Mouse (Mus musculus): ENCODE results near the gene A830031A19Rik. TPM values are rescaled to one million over a fixed set of nuclear protein-coding genes. Genes with fewer than 3 reads are reported as not detected.

The A830031A19Rik gene
- polyA plus RNA-seq, 1 experiment from 2014 or later = not detected

- WGBS = 75% methylated on average over 5 of the region's 5 CpGs
- DNase-seq (ENCODE audit: low spot score) = no peak
- H3K36me3 ChIP-seq = no peaks in the 10 kb centered on the region
- H3K9me3 ChIP-seq (replicated peaks) = no peaks in the 10 kb centered on the region
- no peak overlapping the region for H3K27ac ChIP-seq
- H3K4me3 ChIP-seq = no peak overlapping the region
- H3K27me3 ChIP-seq (ENCODE audit: low read depth, poor library complexity, severe bottlenecking) = no peaks in the 10 kb centered on the region
- H3K4me1 ChIP-seq = peaks cover 6% of the 10 kb centered on the region; the same call in 1 of the 2 replicates
These were observed 60.2 kb downstream of the A830031A19Rik start for GRCm38 (mm10) chr11:24014642-24015041.

GRCm38 (mm10) chr11:24012301-24012700, 62.6 kb downstream of the A830031A19Rik start:
- Histone ChIP-seq H3K4me3 (no peak overlapping the region), H3K4me1 (peaks cover 11% of the 10 kb centered on the region), H3K9me3 (replicated peaks) (no peaks in the 10 kb centered on the region), H3K36me3 (no peaks in the 10 kb centered on the region), H3K27me3 (ENCODE audit: low read depth, poor library complexity, severe bottlenecking) (no peaks in the 10 kb centered on the region), H3K27ac (no peak overlapping the region)
- 82% methylated on average over 1 of the region's 1 CpGs for WGBS
- DNase-seq (ENCODE audit: low spot score) = no peak

- Histone ChIP-seq H3K27me3 (ENCODE audit: low read depth, poor library complexity, severe bottlenecking) (no peaks in the 10 kb centered on the region), H3K27ac (no peak overlapping the region), H3K4me3 (no peak overlapping the region), H3K36me3 (no peaks in the 10 kb centered on the region), H3K4me1 (peaks cover 5% of the 10 kb centered on the region; the same call in 1 of the 2 replicates), H3K9me3 (replicated peaks) (no peaks in the 10 kb centered on the region)
- DNase-seq (ENCODE audit: low spot score) = no peak
- 93% methylated on average over 5 of the region's 5 CpGs for WGBS
These were observed 65.9 kb downstream of the A830031A19Rik start for GRCm38 (mm10) chr11:24008976-24009375.

- Histone ChIP-seq H3K36me3 (no peaks in the 10 kb centered on the region), H3K27me3 (ENCODE audit: low read depth, poor library complexity, severe bottlenecking) (no peaks in the 10 kb centered on the region), H3K27ac (no peak overlapping the region), H3K9me3 (replicated peaks) (no peaks in the 10 kb centered on the region), H3K4me1 (peaks cover 5% of the 10 kb centered on the region; the same call in 1 of the 2 replicates), H3K4me3 (no peak overlapping the region)
- no peak for DNase-seq (ENCODE audit: low spot score)
- 35% methylated on average over 5 of the region's 5 CpGs for WGBS
These were observed 66.6 kb downstream of the A830031A19Rik start for GRCm38 (mm10) chr11:24008244-24008643.

- Histone ChIP-seq H3K27me3 (ENCODE audit: low read depth, poor library complexity, severe bottlenecking) (no peaks in the 10 kb centered on the region), H3K36me3 (no peaks in the 10 kb centered on the region), H3K4me3 (no peak overlapping the region), H3K27ac (no peak overlapping the region), H3K4me1 (peaks cover 5% of the 10 kb centered on the region; the same call in 1 of the 2 replicates), H3K9me3 (replicated peaks) (no peaks in the 10 kb centered on the region)
- no peak for DNase-seq (ENCODE audit: low spot score)
- WGBS = 86% methylated on average over 15 of the region's 15 CpGs
These were observed 69.3 kb downstream of the A830031A19Rik start for GRCm38 (mm10) chr11:24005445-24006156.

- WGBS = 90% methylated on average over 7 of the region's 7 CpGs
- no peaks in the 10 kb centered on the region for H3K36me3 ChIP-seq
These were observed 74.2 kb downstream of the A830031A19Rik start for GRCm38 (mm10) chr11:24000675-24001074.

More at GRCm38 (mm10) chr11:24000675-24001074, 74.2 kb downstream of the A830031A19Rik start:
- no peak for DNase-seq (ENCODE audit: low spot score)
- Histone ChIP-seq H3K4me1 (no peaks in the 10 kb centered on the region), H3K4me3 (no peak overlapping the region), H3K27me3 (ENCODE audit: low read depth, poor library complexity, severe bottlenecking) (no peaks in the 10 kb centered on the region), H3K9me3 (replicated peaks) (no peaks in the 10 kb centered on the region), H3K27ac (no peak overlapping the region)

Small RNA genes within 50 kb of the gene (microRNA-seq; reads per million reads assigned to microRNA genes)
- not detected for gene Gm44381

Other genes starting within 250 kb of the A830031A19Rik start
- 16.4 and 19.7 TPM in 2 replicates for gene Papolg, start 179.8 kb downstream of the A830031A19Rik start, polyA plus RNA-seq (2016; fragmentation: Nextera tagmentation; extraction: Ambion mirVana)
- gene Bcl11a, start 3.0 kb upstream of the A830031A19Rik start, polyA plus RNA-seq (2016; fragmentation: Nextera tagmentation; extraction: Ambion mirVana) = 41.4 and 75.0 TPM in 2 replicates